Mouse (Mus musculus) midbrain, postnatal 0 days (tissue): Measurements from ENCODE around the gene Pnrc1. TPM values are rescaled to one million over a fixed set of nuclear protein-coding genes. Genes with fewer than 3 reads are reported as not detected.

Source experiments
- ATAC-seq: fragments of 200-750 bp; cut with Nextera tagmentation; 2 replicates; pipeline ENCODE4 v1.8.0; 2017; ENCODE audit warnings: moderate number of reproducible peaks, mild to moderate bottlenecking, moderate TSS enrichment, moderate library complexity; ENCODE audit not compliant: low FRiP score
- DNase-seq: peaks from one replicate; pipeline ENCODE4 v3.0.0-alpha.2; 2015; ENCODE audit warnings: low spot score
- H3K27ac ChIP-seq: fragments of 300-500 bp; sonication (generic); 2 replicates; pipeline ENCODE4 v1.5.1; 2014; ENCODE audit warnings: low read depth, mild to moderate bottlenecking, low read length, mixed read lengths
- H3K27me3 ChIP-seq: fragments of 300-500 bp; sonication (generic); 2 replicates; pipeline ENCODE4 v1.6.1; 2014; ENCODE audit warnings: low read length, control low read depth, mixed read lengths; ENCODE audit not compliant: insufficient read depth
- H3K36me3 ChIP-seq: fragments of 300-500 bp; sonication (generic); 2 replicates; pipeline ENCODE4 v1.6.1; 2014; ENCODE audit warnings: low read length, control low read depth, mixed read lengths; ENCODE audit not compliant: insufficient read depth
- H3K4me1 ChIP-seq: fragments of 300-500 bp; sonication (generic); 2 replicates; pipeline ENCODE4 v1.6.1; 2014; ENCODE audit warnings: mild to moderate bottlenecking, control low read depth, antibody characterized with exemption, low read length, mixed read lengths; ENCODE audit not compliant: insufficient read depth
- H3K4me2 ChIP-seq: fragments of 300-500 bp; sonication (generic); 2 replicates; pipeline ENCODE4 v1.6.1; 2014; ENCODE audit warnings: low read depth, mild to moderate bottlenecking, low read length, mixed read lengths; ENCODE audit not compliant: poor library complexity, severe bottlenecking
- H3K4me3 ChIP-seq: fragments of 300-500 bp; sonication (generic); 2 replicates; pipeline ENCODE4 v1.5.1; 2014; ENCODE audit warnings: low read depth, mild to moderate bottlenecking, low read length, moderate library complexity
- H3K9ac ChIP-seq: fragments of 300-500 bp; sonication (generic); replicated peaks from 2 replicates; pipeline ENCODE4 v1.6.1; 2014; ENCODE audit warnings: mild to moderate bottlenecking, low read length, moderate library complexity, mixed read lengths; ENCODE audit not compliant: poor library complexity, severe bottlenecking
- H3K9me3 ChIP-seq: fragments of 300-500 bp; sonication (generic); 2 replicates; pipeline ENCODE4 v1.6.1; 2016; ENCODE audit warnings: low read length, control low read depth
- CTCF ChIP-seq: IDR thresholded peaks from 2 replicates; pipeline ENCODE4 v1.5.1; 2016; ENCODE audit warnings: antibody characterized with exemption, mild to moderate bottlenecking
- WGBS: fragments of 180-500 bp; shearing (Covaris S2); extraction: QIAGEN DNeasy Blood & Tissue Kit; methylation state at CpG from one replicate; pipeline ENCODE4 v1.1.7; 2014; 5-methylcytosine and 5-hydroxymethylcytosine counted together
- polyA plus RNA-seq: library from polyadenylated mRNA; unstranded; fragments of >200 nt; fragmentation: Nextera tagmentation; extraction: Ambion mirVana; gene quantifications from 2 replicates; pipeline ENCODE4 v1.2.1, GENCODE M21; 2015
- total RNA-seq: library from RNA; depleted of rRNA; stranded (reverse); fragments of >200 nt; gene quantifications from 2 replicates; pipeline ENCODE4 v1.2.3, GENCODE M21; 2014

Gene Pnrc1
- total and polyA plus RNA-seq, 2 experiments from 2014 or later = 43.6 to 91.3 TPM

DNA sequence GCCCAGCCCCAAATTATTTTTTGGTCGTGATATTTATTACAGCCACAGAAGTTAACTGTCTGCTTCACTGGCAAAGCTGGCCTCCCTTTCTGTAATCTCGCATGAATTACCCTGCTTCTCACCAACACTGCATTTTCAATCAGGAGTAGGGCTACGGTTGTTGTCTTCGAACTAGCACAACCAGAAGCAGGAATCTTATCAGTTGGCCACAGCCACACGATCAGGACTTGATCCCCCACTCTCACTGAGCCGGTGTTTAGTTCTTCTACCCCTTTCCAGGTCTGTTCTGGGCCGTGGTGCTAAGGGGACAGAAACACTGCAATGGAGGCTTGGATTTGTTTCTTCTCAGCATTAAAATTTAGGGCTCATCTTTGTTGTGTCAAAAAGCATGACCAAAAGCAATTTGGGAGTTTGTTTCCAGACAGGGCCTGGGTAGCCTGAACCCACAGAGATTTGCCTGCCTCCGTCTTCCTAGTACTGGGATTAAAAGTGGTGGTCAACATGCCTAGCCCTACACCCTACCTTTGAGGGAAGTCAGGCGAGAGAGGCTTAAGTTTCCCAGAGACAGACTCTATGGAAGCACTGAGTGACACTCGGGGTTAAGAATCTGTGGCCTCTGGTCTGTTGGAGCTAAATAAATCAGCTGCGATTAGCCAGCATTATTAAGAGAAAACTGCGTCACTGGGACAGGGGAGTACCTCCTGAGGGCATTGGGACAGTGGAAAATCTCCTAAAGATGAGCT lies 46.8 kb downstream of the Pnrc1 start:
- H3K4me3 ChIP-seq = no peak overlapping the region
- no peak overlapping the region for H3K27ac ChIP-seq
- 66% methylated on average over 12 of the region's 12 CpGs for WGBS
- no peak overlapping the region for H3K9ac ChIP-seq
- 0 out of 2 replicates have a peak, but pooled peaks cover 3% of the 10 kb centered on the region for H3K4me1 ChIP-seq
- no peaks in the 10 kb centered on the region for H3K9me3 ChIP-seq
- TF ChIP-seq CTCF = no peak
- no peak overlapping the region for H3K4me2 ChIP-seq
- H3K27me3 ChIP-seq = no peaks in the 10 kb centered on the region
- peaks cover 16% of the 10 kb centered on the region for H3K36me3 ChIP-seq
- ATAC-seq (no peak), DNase-seq (no peak)

DNA sequence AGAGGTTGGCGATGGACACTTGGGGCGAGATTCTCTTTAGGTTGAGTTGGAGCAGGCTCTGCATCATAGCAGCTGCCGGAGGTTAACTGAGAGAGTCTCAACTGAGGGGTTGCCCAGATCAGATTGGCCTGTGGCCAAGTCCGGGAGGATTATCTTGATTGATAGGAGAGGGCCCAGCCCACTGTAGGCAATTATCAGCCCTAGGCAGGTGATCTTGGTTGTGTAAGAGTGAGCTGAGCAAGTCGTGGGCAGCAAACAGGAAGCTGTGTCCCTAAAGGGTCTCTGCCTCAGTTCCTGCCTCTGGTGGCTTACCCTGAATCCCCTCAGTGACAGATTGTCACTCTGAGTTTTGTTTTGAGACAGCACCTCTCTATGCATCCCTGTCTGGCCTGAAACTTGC lies 47.4 kb downstream of the Pnrc1 start:
- Histone ChIP-seq H3K9ac (no peak overlapping the region), H3K4me1 (0 out of 2 replicates have a peak, but pooled peaks cover 3% of the 10 kb centered on the region), H3K27me3 (no peaks in the 10 kb centered on the region), H3K4me2 (no peak overlapping the region), H3K27ac (no peak overlapping the region), H3K9me3 (no peaks in the 10 kb centered on the region), H3K4me3 (no peak overlapping the region), H3K36me3 (peaks cover 16% of the 10 kb centered on the region)
- DNase-seq (peak; percentile 12), ATAC-seq (no peak)
- WGBS = 35% methylated on average over 5 of the region's 5 CpGs
- no peak for TF ChIP-seq CTCF

DNA sequence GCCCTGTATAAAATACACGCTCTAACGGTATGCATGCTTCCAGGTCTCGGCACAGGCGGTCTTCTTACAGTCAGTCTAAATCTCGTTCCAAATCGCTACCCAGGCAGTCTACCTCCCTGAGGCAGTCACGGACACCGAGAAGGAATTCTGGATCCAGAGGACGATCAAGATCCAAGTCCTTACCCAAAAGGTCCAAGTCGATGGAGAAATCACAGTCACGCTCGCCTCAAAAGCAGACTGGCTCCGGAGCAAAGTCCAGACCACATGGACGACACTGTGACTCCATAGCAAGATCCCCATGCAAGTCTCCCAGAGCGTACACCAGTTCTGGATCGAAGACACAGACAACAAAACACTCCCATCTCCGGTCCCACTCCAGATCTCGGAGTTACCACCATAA lies 59.1 kb downstream of the Pnrc1 start:
- WGBS = 91% methylated on average over 18 of the region's 18 CpGs
- TF ChIP-seq CTCF = no peak

DNA sequence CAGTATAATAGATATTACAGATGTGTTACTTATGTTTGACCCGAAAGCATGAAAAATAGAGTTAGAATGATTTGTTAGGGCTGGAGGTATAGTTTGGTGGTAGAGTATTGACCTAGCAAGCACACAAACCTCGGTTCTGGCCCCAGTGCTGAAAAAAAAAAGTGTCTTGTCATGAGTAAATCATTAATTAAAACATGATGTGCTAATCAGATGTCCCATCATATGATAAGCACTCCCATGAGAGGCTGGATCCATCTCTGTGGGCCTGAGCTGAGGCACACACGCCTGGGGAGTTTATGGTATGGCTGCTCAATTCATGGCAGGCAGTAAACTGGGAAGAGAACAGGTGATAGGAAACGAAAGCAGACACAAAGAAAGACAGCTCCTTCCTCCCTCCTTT lies 60.3 kb downstream of the Pnrc1 start:
- H3K27me3 ChIP-seq = no peaks in the 10 kb centered on the region
- no peak overlapping the region for H3K27ac ChIP-seq
- no peak for DNase-seq
- no peak overlapping the region for H3K4me3 ChIP-seq
- H3K9ac ChIP-seq = no peak overlapping the region
- no peak for TF ChIP-seq CTCF
- H3K9me3 ChIP-seq = no peaks in the 10 kb centered on the region
- H3K4me2 ChIP-seq = no peak overlapping the region
- WGBS = 82% methylated on average over 4 of the region's 4 CpGs
- no peaks in the 10 kb centered on the region for H3K4me1 ChIP-seq
- H3K36me3 ChIP-seq = peaks cover 24% of the 10 kb centered on the region
- ATAC-seq = no peak

More for the DNA sequence above, 59.1 kb downstream of the Pnrc1 start:
- Histone ChIP-seq H3K4me3 (no peak overlapping the region), H3K9ac (no peak overlapping the region), H3K27ac (no peak overlapping the region), H3K4me2 (no peak overlapping the region), H3K4me1 (no peaks in the 10 kb centered on the region), H3K27me3 (no peaks in the 10 kb centered on the region), H3K9me3 (no peaks in the 10 kb centered on the region), H3K36me3 (peaks cover 22% of the 10 kb centered on the region)
- no peak for ATAC-seq
- no peak for DNase-seq

DNA sequence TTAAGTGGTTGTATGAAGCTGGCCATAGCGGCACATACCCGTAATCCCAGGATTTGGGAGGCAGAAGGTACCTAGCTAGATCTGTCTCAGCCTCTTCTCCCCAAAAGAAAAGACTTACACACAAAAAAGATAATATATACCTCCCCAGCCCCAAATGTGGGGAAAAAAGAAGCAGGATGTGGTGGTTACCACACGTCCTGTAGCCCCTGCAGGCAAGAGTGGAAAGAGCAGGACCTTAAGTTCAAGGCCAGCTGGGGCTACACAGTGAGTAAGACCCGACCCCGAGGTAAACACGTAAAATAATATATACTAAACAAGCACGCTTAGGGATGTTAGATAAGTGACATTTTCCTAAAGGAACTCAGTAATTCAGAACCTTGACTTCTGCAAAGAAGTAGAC lies 62.8 kb downstream of the Pnrc1 start:
- no peak for TF ChIP-seq CTCF
- no peak overlapping the region for H3K4me2 ChIP-seq
- ATAC-seq (no peak), DNase-seq (no peak)
- H3K27me3 ChIP-seq = no peaks in the 10 kb centered on the region
- H3K9ac ChIP-seq = no peak overlapping the region
- H3K36me3 ChIP-seq = peaks cover 24% of the 10 kb centered on the region
- 89% methylated on average over 7 of the region's 7 CpGs for WGBS
- H3K9me3 ChIP-seq = no peaks in the 10 kb centered on the region
- H3K27ac ChIP-seq = no peak overlapping the region
- H3K4me1 ChIP-seq = no peaks in the 10 kb centered on the region
- no peak overlapping the region for H3K4me3 ChIP-seq

DNA sequence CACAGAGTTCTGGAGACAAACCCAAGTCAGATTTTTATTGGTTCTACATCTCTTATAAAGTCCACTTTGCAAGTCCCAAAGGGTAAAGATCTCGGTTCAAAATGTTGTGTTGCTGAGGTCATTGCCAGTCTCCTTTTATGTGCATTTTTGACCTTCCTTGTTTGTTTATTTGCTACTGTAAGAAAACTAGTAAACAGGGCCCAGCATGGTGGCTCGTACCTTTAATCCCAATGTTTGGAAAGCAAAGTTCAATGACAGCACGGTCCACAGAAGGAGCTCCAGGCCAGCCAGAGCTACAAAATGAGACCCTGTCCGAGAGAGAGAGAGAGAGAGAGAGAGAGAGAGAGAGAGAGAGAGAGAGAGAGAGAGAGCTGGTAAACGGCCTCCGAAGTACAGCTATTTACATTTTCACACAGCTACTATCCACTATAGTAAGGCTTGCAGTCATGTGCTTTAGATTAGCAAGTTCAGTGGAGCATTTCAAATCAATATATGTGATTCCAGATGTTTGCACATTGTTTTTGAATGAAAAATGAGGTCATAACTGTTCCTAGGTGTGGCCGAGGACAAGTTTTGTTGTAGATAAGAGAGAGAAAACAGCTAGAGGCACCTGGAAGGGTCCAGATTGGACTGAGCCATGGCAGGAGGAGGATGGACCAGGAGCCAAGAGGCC lies 65.8 kb downstream of the Pnrc1 start:
- Histone ChIP-seq H3K9ac (no peak overlapping the region), H3K4me3 (no peak overlapping the region), H3K27ac (no peak overlapping the region), H3K27me3 (no peaks in the 10 kb centered on the region), H3K4me1 (no peaks in the 10 kb centered on the region), H3K9me3 (no peaks in the 10 kb centered on the region), H3K36me3 (peaks cover 13% of the 10 kb centered on the region), H3K4me2 (no peak overlapping the region)
- DNase-seq = no peak
- 75% methylated on average over 7 of the region's 7 CpGs for WGBS
- no peak for ATAC-seq
- TF ChIP-seq CTCF = no peak
